Mouse (Mus musculus) midbrain, embryonic 16.5 days (tissue): ENCODE results near the gene Gucy1b1. TPM values are rescaled to one million over a fixed set of nuclear protein-coding genes. Genes with fewer than 3 reads are reported as not detected.

ENCODE experiments used
- ATAC-seq: fragments of 200-750 bp; cut with Nextera tagmentation; 2 replicates; pipeline ENCODE4 v1.8.0; 2017; ENCODE audit warnings: moderate TSS enrichment
- H3K27ac ChIP-seq: fragments of 300-500 bp; sonication (generic); 2 replicates; pipeline ENCODE4 v1.5.1; 2014; ENCODE audit warnings: mild to moderate bottlenecking, low read length, mixed read lengths
- H3K27me3 ChIP-seq: fragments of 300-500 bp; sonication (generic); 2 replicates; pipeline ENCODE4 v1.6.1; 2014; ENCODE audit warnings: low read depth, low read length, mixed read lengths; ENCODE audit not compliant: control insufficient read depth, insufficient read depth
- H3K36me3 ChIP-seq: fragments of 300-500 bp; sonication (generic); 2 replicates; pipeline ENCODE4 v1.6.1; 2014; ENCODE audit warnings: mild to moderate bottlenecking, low read length, moderate library complexity, mixed read lengths; ENCODE audit not compliant: control insufficient read depth, insufficient read depth
- H3K4me1 ChIP-seq: fragments of 300-500 bp; sonication (generic); 2 replicates; pipeline ENCODE4 v1.6.1; 2014; ENCODE audit warnings: mild to moderate bottlenecking, low read length, mixed read lengths; ENCODE audit not compliant: control insufficient read depth, insufficient read depth
- H3K4me2 ChIP-seq: fragments of 300-500 bp; sonication (generic); 2 replicates; pipeline ENCODE4 v1.6.1; 2014; ENCODE audit warnings: mild to moderate bottlenecking, low read length, mixed read lengths
- H3K4me3 ChIP-seq: fragments of 300-500 bp; sonication (generic); 2 replicates; pipeline ENCODE4 v1.5.1; 2014; ENCODE audit warnings: low read depth, mild to moderate bottlenecking, low read length, moderate library complexity, mixed read lengths
- H3K9ac ChIP-seq: fragments of 300-500 bp; sonication (generic); 2 replicates; pipeline ENCODE4 v1.6.1; 2014; ENCODE audit warnings: low read depth, low read length, mixed read lengths
- H3K9me3 ChIP-seq: fragments of 300-500 bp; sonication (generic); replicated peaks from 2 replicates; pipeline ENCODE4 v1.6.1; 2014; ENCODE audit warnings: mild to moderate bottlenecking, low read length, mixed read lengths; ENCODE audit not compliant: control insufficient read depth, poor library complexity, severe bottlenecking
- WGBS: fragments of 180-500 bp; shearing (Covaris S2); extraction: QIAGEN DNeasy Blood & Tissue Kit; methylation state at CpG from one replicate; pipeline ENCODE4 v1.1.7; 2014; 5-methylcytosine and 5-hydroxymethylcytosine counted together
- microRNA-seq: library from miRNA; unstranded; fragments of <30 nt; microRNA quantifications from one replicate; pipeline ENCODE4, GENCODE M21; 2017
- polyA plus RNA-seq: library from polyadenylated mRNA; unstranded; fragments of >200 nt; fragmentation: Nextera tagmentation; extraction: Ambion mirVana; gene quantifications from 2 replicates; pipeline ENCODE4 v1.2.1, GENCODE M21; 2015

Gucy1b1 gene
- polyA plus RNA-seq, 1 experiment from 2014 or later: 65.9 TPM

- Histone ChIP-seq H3K4me1 (no peaks in the 10 kb centered on the region), H3K4me2 (no peak overlapping the region), H3K36me3 (no peaks in the 10 kb centered on the region), H3K9ac (no peak overlapping the region), H3K27ac (no peak overlapping the region), H3K27me3 (no peaks in the 10 kb centered on the region), H3K9me3 (no peaks in the 10 kb centered on the region), H3K4me3 (no peak overlapping the region)
- WGBS: 99% methylated on average over 2 of the region's 2 CpGs
- ATAC-seq: no peak
Measured at GRCm38 (mm10) chr3:81986103-81986502, 88.4 kb downstream of the Gucy1b1 start.

DNA sequence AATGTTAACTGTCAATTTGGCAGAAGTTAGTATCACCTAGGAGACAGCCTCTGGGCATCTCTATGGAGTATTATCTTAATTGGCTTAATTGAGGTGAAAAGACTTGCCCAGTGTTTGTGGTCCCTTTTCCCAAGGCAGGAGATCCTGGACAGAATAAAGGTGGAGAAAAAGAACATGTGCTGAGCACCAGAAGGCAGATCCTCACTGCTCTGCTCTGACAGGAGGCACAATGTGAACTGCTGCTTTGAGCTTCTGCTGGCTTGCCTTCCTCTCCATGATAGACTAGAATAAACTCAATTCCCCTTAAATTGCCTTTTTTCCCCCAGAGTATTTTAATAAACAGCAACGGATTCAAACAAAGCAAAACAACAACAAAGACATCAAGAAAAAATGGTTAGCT is 89.4 kb downstream of the Gucy1b1 start:
- no peak overlapping the region for H3K4me2 ChIP-seq
- no peaks in the 10 kb centered on the region for H3K9me3 ChIP-seq
- no peak overlapping the region for H3K4me3 ChIP-seq
- no peak for ATAC-seq
- no peak overlapping the region for H3K9ac ChIP-seq
- 72% methylated on average over 1 of the region's 1 CpGs for WGBS
- no peaks in the 10 kb centered on the region for H3K4me1 ChIP-seq
- no peak overlapping the region for H3K27ac ChIP-seq
- H3K36me3 ChIP-seq: no peaks in the 10 kb centered on the region
- H3K27me3 ChIP-seq: no peaks in the 10 kb centered on the region

- Histone ChIP-seq H3K9me3 (no peaks in the 10 kb centered on the region), H3K27ac (no peak overlapping the region), H3K9ac (no peak overlapping the region), H3K27me3 (no peaks in the 10 kb centered on the region), H3K4me2 (no peak overlapping the region), H3K4me3 (no peak overlapping the region), H3K36me3 (no peaks in the 10 kb centered on the region), H3K4me1 (no peaks in the 10 kb centered on the region)
- ATAC-seq: no peak
- WGBS: 81% methylated on average over 8 of the region's 8 CpGs
Measured at GRCm38 (mm10) chr3:81983120-81983895, 91.2 kb downstream of the Gucy1b1 start.

Small RNA genes within 50 kb of the gene (microRNA-seq; reads per million reads assigned to microRNA genes)
- gene Mir7010: not detected

Other genes starting within 250 kb of the Gucy1b1 start
- 7.4 and 7.6 TPM in 2 replicates for gene Ctso, start 142.1 kb downstream of the Gucy1b1 start, polyA plus RNA-seq
- gene Tdo2, start 98.5 kb downstream of the Gucy1b1 start, polyA plus RNA-seq: not detected in 2 replicates
- not detected in 2 replicates for gene Asic5, start 92.4 kb downstream of the Gucy1b1 start, polyA plus RNA-seq
- gene Gucy1a1, start 71.1 kb upstream of the Gucy1b1 start, polyA plus RNA-seq: 21.2 and 25.4 TPM in 2 replicates